Mouse (Mus musculus) midbrain, embryonic 15.5 days (tissue): ENCODE results near the gene Il17rd. TPM values are rescaled to one million over a fixed set of nuclear protein-coding genes. Genes with fewer than 3 reads are reported as not detected.

Source experiments
- ATAC-seq: fragments of 200-750 bp; cut with Nextera tagmentation; replicated peaks from 2 replicates; pipeline ENCODE4 v1.8.0; 2017; ENCODE audit warnings: moderate TSS enrichment
- H3K27ac ChIP-seq: fragments of 300-500 bp; sonication (generic); 2 replicates; pipeline ENCODE4 v1.5.1; 2015; ENCODE audit warnings: mild to moderate bottlenecking, inconsistent platforms
- H3K27me3 ChIP-seq: fragments of 300-500 bp; sonication (generic); replicated peaks from 2 replicates; pipeline ENCODE4 v1.6.1; 2015; ENCODE audit warnings: inconsistent platforms
- H3K36me3 ChIP-seq: fragments of 300-500 bp; sonication (generic); replicated peaks from 2 replicates; pipeline ENCODE4 v1.6.1; 2015; ENCODE audit warnings: inconsistent platforms
- H3K4me1 ChIP-seq: fragments of 300-500 bp; sonication (generic); 2 replicates; pipeline ENCODE4 v1.6.1; 2015; ENCODE audit warnings: inconsistent platforms
- H3K4me2 ChIP-seq: fragments of 300-500 bp; sonication (generic); 2 replicates; pipeline ENCODE4 v1.6.1; 2015; ENCODE audit warnings: inconsistent platforms, mild to moderate bottlenecking, moderate library complexity
- H3K4me3 ChIP-seq: fragments of 300-500 bp; sonication (generic); 2 replicates; pipeline ENCODE4 v1.5.1; 2015; ENCODE audit warnings: mild to moderate bottlenecking, inconsistent platforms
- H3K9ac ChIP-seq: fragments of 300-500 bp; sonication (generic); 2 replicates; pipeline ENCODE4 v1.6.1; 2015; ENCODE audit warnings: mild to moderate bottlenecking, inconsistent platforms
- H3K9me3 ChIP-seq: fragments of 300-500 bp; sonication (generic); 2 replicates; pipeline ENCODE4 v1.6.1; 2016; ENCODE audit warnings: inconsistent platforms
- WGBS: fragments of 180-500 bp; shearing (Covaris S2); methylation state at CpG from one replicate; pipeline ENCODE4 v1.1.7; 2015; ENCODE audit warnings: mixed read lengths; 5-methylcytosine and 5-hydroxymethylcytosine counted together
- polyA plus RNA-seq: library from polyadenylated mRNA; unstranded; fragments of >200 nt; fragmentation: Nextera tagmentation; extraction: Ambion mirVana; gene quantifications from 2 replicates; pipeline ENCODE4 v1.2.1, GENCODE M21; 2015

Il17rd gene
- polyA plus RNA-seq, 1 experiment from 2014 or later, result 2.2 TPM

DNA sequence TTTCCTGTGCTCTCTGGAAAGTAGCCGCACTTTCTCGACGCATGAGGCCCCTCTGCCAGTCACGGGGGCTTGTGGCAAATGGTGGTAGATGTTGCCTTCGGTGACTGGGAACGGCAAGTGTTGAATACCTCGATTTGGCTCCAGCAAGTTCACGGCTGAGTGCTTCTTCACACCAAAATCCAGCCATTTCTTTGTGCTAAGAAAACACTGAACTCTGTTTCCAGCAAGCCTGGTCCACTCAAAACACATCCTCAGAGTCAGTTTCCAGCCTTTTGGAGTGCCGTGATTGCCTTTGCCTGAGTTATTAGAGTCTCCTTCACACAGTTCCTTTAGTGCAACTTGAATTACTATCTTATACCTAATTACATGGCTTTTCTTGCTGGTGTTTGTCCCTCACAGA, 11.3 kb downstream of the Il17rd start:
- no peak for ATAC-seq
- H3K4me3 ChIP-seq, result no peak overlapping the region
- 0 out of 2 replicates have a peak overlapping the region, but pooled peaks have one; percentile 31 for H3K27ac ChIP-seq
- no peak overlapping the region for H3K9ac ChIP-seq
- 0 out of 2 replicates have a peak, but pooled peaks cover 7% of the 10 kb centered on the region for H3K27me3 ChIP-seq
- 14% methylated on average over 9 of the region's 9 CpGs for WGBS
- H3K9me3 ChIP-seq, result no peaks in the 10 kb centered on the region
- H3K4me1 ChIP-seq, result peaks cover 27% of the 10 kb centered on the region
- no peaks in the 10 kb centered on the region for H3K36me3 ChIP-seq
- H3K4me2 ChIP-seq, result no peak overlapping the region

DNA sequence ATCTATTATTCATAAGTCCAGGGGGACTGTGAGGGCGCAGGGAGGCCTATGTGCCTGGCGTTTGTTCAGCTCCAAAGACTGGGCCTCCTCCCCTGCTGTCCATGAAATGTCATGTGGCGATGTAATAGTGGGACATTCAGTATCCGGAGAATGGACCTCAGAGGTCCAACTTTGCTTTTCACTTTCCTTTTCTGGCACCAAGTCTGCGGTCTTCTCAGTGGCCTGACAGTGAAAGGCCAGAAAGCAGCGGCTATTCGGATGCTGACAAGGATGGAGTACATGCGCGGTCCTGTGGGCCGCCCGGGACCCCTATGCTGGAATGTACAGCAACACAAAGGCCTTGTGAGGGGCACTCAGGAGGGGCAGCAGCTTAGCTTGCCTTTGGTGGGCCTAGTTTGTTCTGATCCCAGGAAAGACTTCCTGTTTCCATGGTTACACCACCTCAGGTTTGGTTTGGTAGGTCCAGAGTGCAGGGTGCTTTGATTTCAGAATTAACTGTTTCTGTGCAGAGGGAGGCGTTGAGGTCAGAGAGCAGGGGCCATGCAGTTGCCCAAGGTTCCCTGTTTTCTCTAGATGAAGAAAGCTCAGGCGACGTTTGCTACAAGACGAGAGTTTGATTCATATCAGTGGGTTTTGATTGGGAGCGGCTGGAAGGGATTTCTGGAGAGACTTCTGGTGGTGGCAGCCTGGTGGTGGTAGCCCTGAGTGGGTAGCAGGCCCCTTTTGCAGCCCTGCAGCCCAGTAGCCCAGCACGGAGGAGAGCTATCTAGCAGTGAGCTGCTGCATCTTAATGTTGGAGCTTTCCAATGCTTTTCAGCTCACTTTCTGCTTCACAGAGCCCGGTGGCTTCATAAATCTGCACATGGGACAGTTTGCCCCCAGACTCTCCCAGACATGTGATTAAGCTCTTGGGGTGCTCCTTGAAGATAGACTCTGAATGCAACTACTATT, 12.1 kb downstream of the Il17rd start:
- Histone ChIP-seq H3K9ac (0 out of 2 replicates have a peak overlapping the region, but pooled peaks have one; percentile 2), H3K9me3 (no peaks in the 10 kb centered on the region), H3K4me2 (peak overlapping the region; percentile 19; the same call in 1 of the 2 replicates), H3K27ac (peak overlapping the region; percentile 31), H3K4me3 (no peak overlapping the region), H3K4me1 (peaks cover 25% of the 10 kb centered on the region), H3K36me3 (no peaks in the 10 kb centered on the region), H3K27me3 (0 out of 2 replicates have a peak, but pooled peaks cover 7% of the 10 kb centered on the region)
- WGBS, result 10% methylated on average over 18 of the region's 18 CpGs
- peak; percentile 78 for ATAC-seq

DNA sequence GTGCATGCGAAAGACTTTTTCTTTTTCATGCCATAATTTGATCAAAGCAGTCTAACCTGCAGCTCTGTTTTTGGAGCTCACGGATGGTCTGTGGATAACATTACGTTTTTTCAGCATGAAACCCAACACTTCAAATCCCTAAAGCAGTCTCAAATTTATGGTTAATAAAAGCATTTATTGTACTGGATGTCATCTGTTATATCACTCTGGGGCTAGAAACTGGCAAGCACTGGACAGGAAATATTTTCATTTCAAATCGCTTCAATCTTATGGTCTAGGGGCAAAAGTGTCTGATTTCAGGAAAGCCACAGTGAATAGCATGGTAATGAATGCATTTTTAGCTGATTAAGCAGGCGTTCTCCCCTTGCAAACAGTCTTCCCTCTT, 12.8 kb downstream of the Il17rd start:
- no peak overlapping the region for H3K4me3 ChIP-seq
- peaks cover 25% of the 10 kb centered on the region for H3K4me1 ChIP-seq
- H3K9me3 ChIP-seq, result no peaks in the 10 kb centered on the region
- 29% methylated on average over 5 of the region's 5 CpGs for WGBS
- no peak overlapping the region for H3K9ac ChIP-seq
- H3K36me3 ChIP-seq, result no peaks in the 10 kb centered on the region
- ATAC-seq, result no peak
- no peak overlapping the region for H3K4me2 ChIP-seq
- peak overlapping the region; percentile 31; the same call in 1 of the 2 replicates for H3K27ac ChIP-seq
- H3K27me3 ChIP-seq, result 0 out of 2 replicates have a peak, but pooled peaks cover 7% of the 10 kb centered on the region

DNA sequence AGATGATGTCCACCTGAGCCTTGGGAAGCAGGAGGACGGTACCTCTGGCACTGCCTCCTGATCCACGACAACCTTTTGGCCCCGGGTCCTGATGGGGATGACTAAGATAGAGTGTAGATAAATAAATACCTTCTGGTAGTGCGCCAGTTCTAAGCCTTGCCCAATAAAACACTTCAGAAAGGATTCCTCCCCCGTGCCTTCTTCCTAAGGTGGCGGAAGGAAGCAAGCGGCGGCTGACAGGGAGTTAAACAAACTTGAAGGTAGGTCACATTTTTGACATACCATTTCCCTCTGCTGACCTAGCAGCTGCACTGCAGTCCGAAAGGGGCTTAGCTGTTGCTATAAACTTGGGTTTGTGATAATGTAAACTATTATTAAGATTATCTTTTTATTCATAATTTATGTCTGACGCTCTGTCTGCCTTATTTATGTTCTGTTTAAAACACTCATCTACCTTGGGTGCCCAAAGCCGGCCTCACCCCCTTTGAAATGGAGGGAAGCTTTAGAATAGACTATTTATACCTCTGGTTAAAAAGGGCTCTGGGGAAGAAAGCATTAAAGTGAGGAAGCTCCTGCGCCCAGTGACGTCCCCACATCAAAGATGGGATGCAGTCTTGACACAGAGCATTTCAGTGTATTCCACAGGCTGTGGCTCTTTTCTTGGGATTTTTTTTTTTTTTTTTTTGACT, 19.9 kb downstream of the Il17rd start:
- ATAC-seq, result no peak
- Histone ChIP-seq H3K4me2 (no peak overlapping the region), H3K4me3 (no peak overlapping the region), H3K9ac (no peak overlapping the region), H3K27me3 (no peaks in the 10 kb centered on the region), H3K4me1 (peaks cover 10% of the 10 kb centered on the region; the same call in 1 of the 2 replicates), H3K36me3 (no peaks in the 10 kb centered on the region), H3K9me3 (no peaks in the 10 kb centered on the region), H3K27ac (no peak overlapping the region)
- WGBS, result 56% methylated on average over 13 of the region's 13 CpGs

DNA sequence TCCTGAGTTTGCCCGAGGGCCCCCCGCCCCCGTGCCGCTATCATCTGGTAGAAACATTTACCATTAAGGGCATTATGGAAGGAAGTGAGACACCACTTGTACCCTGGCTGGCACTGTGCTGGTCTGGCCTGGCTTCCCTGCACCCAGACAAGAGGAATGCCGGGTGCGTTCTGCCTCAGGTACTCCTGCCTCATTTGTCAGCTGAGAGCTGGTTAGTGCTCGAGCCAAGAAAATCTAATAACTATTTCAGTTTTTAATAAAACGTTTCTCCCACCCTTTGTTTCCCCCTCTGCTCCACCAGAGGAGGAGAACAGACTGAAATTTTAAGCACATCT, 20.4 kb downstream of the Il17rd start:
- WGBS, result 49% methylated on average over 8 of the region's 8 CpGs

DNA sequence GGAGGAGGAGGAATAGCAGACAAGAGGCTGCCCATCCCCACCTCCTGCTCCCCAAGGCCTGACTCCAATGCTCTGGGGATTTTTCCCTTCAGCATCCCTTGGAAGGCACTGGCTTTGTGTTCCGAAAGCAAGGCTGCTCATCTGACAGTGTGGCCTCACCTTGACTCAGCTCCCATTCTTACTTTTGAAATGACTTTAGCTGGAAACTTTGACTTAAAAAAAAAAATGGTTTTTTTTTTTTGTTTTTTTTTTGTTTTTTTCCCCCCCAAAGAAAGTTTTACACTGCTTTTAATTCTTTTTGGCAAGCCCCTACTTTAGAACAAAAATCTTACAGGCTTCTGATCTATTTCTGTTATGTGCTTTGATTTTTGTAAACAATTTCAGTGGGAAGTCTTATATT, 24.6 kb downstream of the Il17rd start:
- no peak for ATAC-seq
- Histone ChIP-seq H3K9ac (no peak overlapping the region), H3K36me3 (no peaks in the 10 kb centered on the region), H3K4me3 (no peak overlapping the region), H3K4me2 (no peak overlapping the region), H3K4me1 (peaks cover 39% of the 10 kb centered on the region), H3K27ac (no peak overlapping the region), H3K9me3 (no peaks in the 10 kb centered on the region), H3K27me3 (no peaks in the 10 kb centered on the region)
- WGBS, result 57% methylated on average over 1 of the region's 1 CpGs

More for the DNA sequence above, 20.4 kb downstream of the Il17rd start:
- Histone ChIP-seq H3K36me3 (no peaks in the 10 kb centered on the region), H3K27me3 (no peaks in the 10 kb centered on the region), H3K9ac (no peak overlapping the region), H3K27ac (no peak overlapping the region), H3K4me3 (no peak overlapping the region), H3K4me2 (no peak overlapping the region), H3K4me1 (peaks cover 10% of the 10 kb centered on the region; the same call in 1 of the 2 replicates), H3K9me3 (no peaks in the 10 kb centered on the region)
- no peak for ATAC-seq

DNA sequence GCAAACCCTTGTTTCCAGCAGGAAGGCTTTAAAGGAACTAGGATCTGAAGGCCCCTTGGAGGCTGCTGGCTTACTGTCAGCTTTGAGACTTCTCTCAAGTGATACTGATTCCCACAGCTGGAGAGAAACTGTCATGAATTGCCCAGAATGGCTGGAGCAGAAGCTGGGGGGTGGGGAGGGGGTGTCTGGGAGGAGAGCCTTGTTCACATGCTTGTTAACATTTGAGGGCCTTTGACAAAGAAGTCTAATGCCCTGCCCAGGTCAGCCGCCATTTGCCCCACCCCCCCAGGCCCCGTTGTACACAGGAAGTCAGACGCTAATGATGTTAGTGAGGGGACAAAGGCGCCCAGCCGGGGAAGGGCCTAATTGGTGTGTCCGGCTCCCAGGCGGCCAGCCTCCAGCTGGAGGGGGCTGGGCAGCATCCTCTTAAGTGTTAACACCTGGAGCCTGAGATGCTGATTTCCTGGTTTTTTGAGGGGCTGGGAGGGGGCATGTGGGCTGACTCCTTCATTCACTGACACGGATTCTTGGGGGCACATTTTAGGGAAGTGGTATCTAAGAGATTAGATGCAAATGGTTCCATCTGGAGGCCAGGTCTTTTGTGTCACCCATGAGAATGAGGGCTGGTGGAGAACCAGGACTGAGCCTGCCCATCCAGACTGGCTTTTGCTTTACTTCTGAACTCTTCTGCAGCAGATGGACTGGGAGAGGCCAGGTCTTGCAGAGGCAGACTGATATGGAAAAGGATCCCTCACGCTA, 27.6 kb downstream of the Il17rd start:
- no peaks in the 10 kb centered on the region for H3K36me3 ChIP-seq
- 11% methylated on average over 9 of the region's 9 CpGs for WGBS
- H3K4me1 ChIP-seq, result peaks cover 48% of the 10 kb centered on the region
- no peaks in the 10 kb centered on the region for H3K9me3 ChIP-seq
- peak overlapping the region; percentile 27; the same call in 1 of the 2 replicates for H3K27ac ChIP-seq
- no peaks in the 10 kb centered on the region for H3K27me3 ChIP-seq
- H3K9ac ChIP-seq, result no peak overlapping the region
- H3K4me2 ChIP-seq, result peak overlapping the region; percentile 8; the same call in 1 of the 2 replicates
- peak; percentile 42; the same call in 1 of the 2 replicates for ATAC-seq
- no peak overlapping the region for H3K4me3 ChIP-seq

DNA sequence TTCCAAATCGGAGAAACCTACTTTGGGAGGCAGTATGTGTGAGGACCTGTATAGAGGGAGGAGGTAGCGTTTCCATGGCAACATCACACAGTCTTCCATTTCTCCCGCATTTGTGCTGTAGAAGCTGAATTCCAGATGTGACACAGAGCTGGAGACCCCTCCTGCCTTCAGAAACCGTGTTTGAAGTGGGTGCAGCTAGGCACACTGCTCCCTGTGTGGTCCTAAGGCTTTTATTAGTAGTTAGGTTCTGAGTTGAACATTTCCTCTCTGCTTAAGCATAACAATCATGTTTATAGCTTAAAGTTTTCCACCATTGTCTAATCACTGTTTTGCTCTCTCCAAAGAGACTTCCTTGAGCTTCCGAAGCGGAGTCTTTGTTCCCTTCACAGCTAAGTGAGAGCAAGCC, 29.1 kb downstream of the Il17rd start:
- Histone ChIP-seq H3K4me1 (peaks cover 50% of the 10 kb centered on the region), H3K27me3 (no peaks in the 10 kb centered on the region), H3K36me3 (no peaks in the 10 kb centered on the region), H3K9me3 (no peaks in the 10 kb centered on the region), H3K4me2 (peak overlapping the region; percentile 31), H3K27ac (peak overlapping the region; percentile 66), H3K4me3 (no peak overlapping the region), H3K9ac (no peak overlapping the region)
- peak; percentile 85 for ATAC-seq
- WGBS, result 16% methylated on average over 6 of the region's 6 CpGs

DNA sequence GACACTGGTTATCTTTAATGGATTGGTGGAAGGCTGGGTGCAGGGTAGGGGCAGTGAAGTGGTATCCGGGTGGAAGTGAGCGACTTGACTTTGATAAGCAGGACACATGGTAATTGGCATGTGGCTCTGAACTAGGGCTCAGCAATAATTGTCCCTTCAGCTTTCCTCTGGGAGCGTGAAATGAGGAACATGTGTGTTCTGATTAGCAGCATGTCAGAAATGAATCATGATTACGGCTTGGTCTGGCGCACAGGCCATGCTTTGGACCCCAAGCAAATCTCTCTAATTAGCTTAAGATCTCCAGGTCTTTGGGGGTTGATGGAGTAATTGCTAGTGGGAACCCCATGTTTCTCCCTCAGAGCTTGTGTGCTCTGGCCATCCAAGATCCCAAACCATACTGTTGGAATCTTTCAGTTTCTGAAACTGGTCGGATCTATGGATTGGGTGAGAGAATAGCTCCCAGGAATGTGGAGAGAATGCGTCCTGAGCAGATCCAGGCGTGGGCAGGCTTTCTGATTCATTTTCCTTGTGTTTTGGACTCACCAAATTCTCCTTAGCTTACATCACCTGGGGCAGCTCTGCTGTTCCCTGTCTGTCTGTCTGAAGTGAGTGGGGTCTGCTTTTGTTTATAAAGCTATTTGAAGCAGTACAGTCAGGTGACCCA, 30.8 kb downstream of the Il17rd start:
- Histone ChIP-seq H3K4me2 (no peak overlapping the region), H3K27ac (0 out of 2 replicates have a peak overlapping the region, but pooled peaks have one; percentile 38), H3K27me3 (no peaks in the 10 kb centered on the region), H3K9ac (no peak overlapping the region), H3K4me1 (peaks cover 50% of the 10 kb centered on the region), H3K9me3 (no peaks in the 10 kb centered on the region), H3K36me3 (no peaks in the 10 kb centered on the region), H3K4me3 (no peak overlapping the region)
- WGBS, result 37% methylated on average over 8 of the region's 8 CpGs
- ATAC-seq, result no peak

DNA sequence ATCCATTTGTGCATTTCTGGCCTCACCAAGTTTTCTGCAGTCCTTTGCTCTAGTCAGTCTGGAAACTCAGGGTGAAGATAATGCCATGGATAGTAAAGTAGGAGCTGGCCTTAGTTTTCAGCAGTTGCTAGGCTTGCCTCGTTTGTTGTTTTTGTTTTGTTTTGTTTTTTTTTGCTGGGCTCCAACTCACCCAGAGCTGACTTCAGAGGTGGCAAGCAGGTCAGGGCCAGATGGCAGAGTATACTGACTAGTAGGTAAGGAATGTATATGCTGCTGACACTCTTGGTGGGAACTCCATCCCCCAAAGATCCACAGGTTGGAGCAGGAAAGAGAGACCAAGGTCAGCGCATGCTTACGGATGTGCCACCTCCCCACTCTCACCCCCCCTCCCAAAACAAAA, 31.4 kb downstream of the Il17rd start:
- no peak overlapping the region for H3K9ac ChIP-seq
- no peaks in the 10 kb centered on the region for H3K27me3 ChIP-seq
- H3K4me2 ChIP-seq, result no peak overlapping the region
- no peaks in the 10 kb centered on the region for H3K36me3 ChIP-seq
- H3K4me3 ChIP-seq, result no peak overlapping the region
- peaks cover 50% of the 10 kb centered on the region for H3K4me1 ChIP-seq
- no peak overlapping the region for H3K27ac ChIP-seq
- ATAC-seq, result no peak
- WGBS, result 67% methylated on average over 3 of the region's 3 CpGs
- no peaks in the 10 kb centered on the region for H3K9me3 ChIP-seq

DNA sequence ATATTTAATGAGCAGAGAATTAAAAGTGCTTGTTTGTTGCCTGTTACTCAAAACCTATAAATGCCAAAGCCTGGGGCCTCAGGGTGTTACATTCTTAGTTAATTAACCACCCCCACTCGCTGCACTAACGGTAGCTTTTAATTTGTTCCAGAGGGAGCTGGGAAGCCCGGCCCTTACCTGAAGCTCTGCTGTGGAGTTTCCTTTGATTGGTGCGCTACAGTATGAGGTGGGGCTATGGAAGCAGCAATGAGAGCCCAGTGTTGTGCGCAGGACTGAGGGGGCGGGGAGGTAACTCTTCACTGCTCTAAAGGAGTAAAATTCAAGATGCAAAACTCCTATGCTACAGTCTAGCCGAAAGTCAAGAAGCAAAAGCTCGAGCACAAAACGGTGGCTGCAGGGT, 32.0 kb downstream of the Il17rd start:
- Histone ChIP-seq H3K4me1 (peaks cover 46% of the 10 kb centered on the region), H3K9me3 (no peaks in the 10 kb centered on the region), H3K27ac (no peak overlapping the region), H3K9ac (no peak overlapping the region), H3K4me2 (no peak overlapping the region), H3K27me3 (no peaks in the 10 kb centered on the region), H3K4me3 (no peak overlapping the region), H3K36me3 (no peaks in the 10 kb centered on the region)
- peak; percentile 24; the same call in 1 of the 2 replicates for ATAC-seq
- 25% methylated on average over 9 of the region's 9 CpGs for WGBS
